Mouse (Mus musculus): ENCODE results near the gene Tomm5. TPM values are rescaled to one million over a fixed set of nuclear protein-coding genes. Genes with fewer than 3 reads are reported as not detected.

The Tomm5 gene
- polyA plus RNA-seq (2017; shearing (Covaris generic)): 92.6 TPM

GRCm38 (mm10) chr4:45107601-45108277 is at the start of gene Tomm5:
Tomm5 (minus strand) TSS chr4:45108114.

GRCm38 (mm10) chr4:45084021-45084894 is 23.7 kb downstream of the Tomm5 start, which contains the start of gene Fbxo10:
Fbxo10 (minus strand) TSS chr4:45084604.

Other genes starting within 250 kb of the Tomm5 start
- 18.1 TPM for gene Grhpr, start 126.7 kb downstream of the Tomm5 start, polyA plus RNA-seq (2017; shearing (Covaris generic))
- gene Zbtb5, start 95.7 kb downstream of the Tomm5 start, polyA plus RNA-seq (2017; shearing (Covaris generic)): 10.2 TPM
- 41.3 TPM for gene Polr1e, start 89.5 kb downstream of the Tomm5 start, polyA plus RNA-seq (2017; shearing (Covaris generic))
- 3.9 TPM for gene Fbxo10, start 23.5 kb downstream of the Tomm5 start, polyA plus RNA-seq (2017; shearing (Covaris generic))
- gene Frmpd1, start 76.8 kb upstream of the Tomm5 start, polyA plus RNA-seq (2017; shearing (Covaris generic)): not detected
- 13.4 TPM for gene Trmt10b, start 189.0 kb upstream of the Tomm5 start, polyA plus RNA-seq (2017; shearing (Covaris generic))
- 29.3 TPM for gene Dcaf10, start 234.0 kb upstream of the Tomm5 start, polyA plus RNA-seq (2017; shearing (Covaris generic))
- 90.1 TPM for gene Exosc3, start 234.6 kb upstream of the Tomm5 start, polyA plus RNA-seq (2017; shearing (Covaris generic))

All from naive thymus-derived CD4-positive, alpha-beta T cell, adult 5 months (primary cell).